Mouse (Mus musculus) midbrain, embryonic 16.5 days (tissue): ENCODE measurements around the gene Gpcpd1. TPM values are rescaled to one million over a fixed set of nuclear protein-coding genes. Genes with fewer than 3 reads are reported as not detected.

ENCODE experiments used
- ATAC-seq: fragments of 200-750 bp; cut with Nextera tagmentation; 2 replicates; pipeline ENCODE4 v1.8.0; 2017; ENCODE audit warnings: moderate TSS enrichment
- H3K27ac ChIP-seq: fragments of 300-500 bp; sonication (generic); 2 replicates; pipeline ENCODE4 v1.5.1; 2014; ENCODE audit warnings: mild to moderate bottlenecking, low read length, mixed read lengths
- H3K27me3 ChIP-seq: fragments of 300-500 bp; sonication (generic); 2 replicates; pipeline ENCODE4 v1.6.1; 2014; ENCODE audit warnings: low read depth, low read length, mixed read lengths; ENCODE audit not compliant: control insufficient read depth, insufficient read depth
- H3K36me3 ChIP-seq: fragments of 300-500 bp; sonication (generic); 2 replicates; pipeline ENCODE4 v1.6.1; 2014; ENCODE audit warnings: mild to moderate bottlenecking, low read length, moderate library complexity, mixed read lengths; ENCODE audit not compliant: control insufficient read depth, insufficient read depth
- H3K4me1 ChIP-seq: fragments of 300-500 bp; sonication (generic); 2 replicates; pipeline ENCODE4 v1.6.1; 2014; ENCODE audit warnings: mild to moderate bottlenecking, low read length, mixed read lengths; ENCODE audit not compliant: control insufficient read depth, insufficient read depth
- H3K4me2 ChIP-seq: fragments of 300-500 bp; sonication (generic); 2 replicates; pipeline ENCODE4 v1.6.1; 2014; ENCODE audit warnings: mild to moderate bottlenecking, low read length, mixed read lengths
- H3K4me3 ChIP-seq: fragments of 300-500 bp; sonication (generic); 2 replicates; pipeline ENCODE4 v1.5.1; 2014; ENCODE audit warnings: low read depth, mild to moderate bottlenecking, low read length, moderate library complexity, mixed read lengths
- H3K9ac ChIP-seq: fragments of 300-500 bp; sonication (generic); 2 replicates; pipeline ENCODE4 v1.6.1; 2014; ENCODE audit warnings: low read depth, low read length, mixed read lengths
- H3K9me3 ChIP-seq: fragments of 300-500 bp; sonication (generic); replicated peaks from 2 replicates; pipeline ENCODE4 v1.6.1; 2014; ENCODE audit warnings: mild to moderate bottlenecking, low read length, mixed read lengths; ENCODE audit not compliant: control insufficient read depth, poor library complexity, severe bottlenecking
- WGBS: fragments of 180-500 bp; shearing (Covaris S2); extraction: QIAGEN DNeasy Blood & Tissue Kit; methylation state at CpG from one replicate; pipeline ENCODE4 v1.1.7; 2014; 5-methylcytosine and 5-hydroxymethylcytosine counted together
- polyA plus RNA-seq: library from polyadenylated mRNA; unstranded; fragments of >200 nt; fragmentation: Nextera tagmentation; extraction: Ambion mirVana; gene quantifications from 2 replicates; pipeline ENCODE4 v1.2.1, GENCODE M21; 2015

Gene Gpcpd1
- polyA plus RNA-seq, 1 experiment from 2014 or later, result 77.5 TPM

DNA sequence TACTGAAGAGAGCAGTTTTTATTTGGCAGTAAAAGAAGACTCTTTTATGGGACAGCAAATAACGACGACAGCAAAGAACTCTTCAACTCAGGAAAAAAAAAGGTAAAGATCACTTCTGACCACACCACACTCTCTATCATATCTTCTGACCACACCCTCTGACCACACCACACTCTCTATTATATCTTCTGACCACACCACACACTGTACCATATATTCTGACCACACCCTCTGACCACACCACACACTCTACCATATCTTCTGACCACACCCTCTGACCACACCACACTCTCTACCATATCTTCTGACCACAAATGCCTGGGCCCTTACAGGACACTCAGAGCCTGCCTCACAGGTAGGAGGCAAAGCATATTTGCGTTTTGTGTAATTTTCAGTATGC is 106.0 kb downstream of the Gpcpd1 start:
- 92% methylated on average over 3 of the region's 3 CpGs for whole genome bisulfite sequencing
- Histone ChIP-seq H3K4me2 (no peak overlapping the region), H3K36me3 (no peaks in the 10 kb centered on the region), H3K27ac (no peak overlapping the region), H3K4me3 (no peak overlapping the region), H3K9ac (no peak overlapping the region), H3K27me3 (no peaks in the 10 kb centered on the region), H3K4me1 (no peaks in the 10 kb centered on the region), H3K9me3 (no peaks in the 10 kb centered on the region)
- no peak for ATAC-seq

Other genes starting within 250 kb of the Gpcpd1 start
- gene Prokr2, start 202.3 kb downstream of the Gpcpd1 start, polyA plus RNA-seq, result 8.0 and 12.8 TPM in 2 replicates
- gene Shld1, start 99.2 kb upstream of the Gpcpd1 start, polyA plus RNA-seq, result 20.6 and 21.7 TPM in 2 replicates
- 106 and 110 TPM in 2 replicates for gene Chgb, start 193.5 kb upstream of the Gpcpd1 start, polyA plus RNA-seq
- 17.7 and 22.2 TPM in 2 replicates for gene Trmt6, start 228.3 kb upstream of the Gpcpd1 start, polyA plus RNA-seq
- gene Mcm8, start 228.4 kb upstream of the Gpcpd1 start, polyA plus RNA-seq, result 4.2 and 5.9 TPM in 2 replicates